Mouse (Mus musculus): ENCODE data around the gene Cacng4.

Gene Cacng4

GRCm38 (mm10) chr11:107772002-107772401 is 22.4 kb downstream of the Cacng4 start:
- DNase-seq = no peak

- DNase-seq = no peak
These were observed 26.0 kb downstream of the Cacng4 start for GRCm38 (mm10) chr11:107768361-107768760.

- DNase-seq = no peak
These were observed 27.4 kb downstream of the Cacng4 start for GRCm38 (mm10) chr11:107766932-107767331.

GRCm38 (mm10) chr11:107762688-107763460 is 31.5 kb downstream of the Cacng4 start:
- peak; percentile 31 for DNase-seq

GRCm38 (mm10) chr11:107761790-107762500 is 32.4 kb downstream of the Cacng4 start:
- no peak for DNase-seq

GRCm38 (mm10) chr11:107760001-107760400 is 34.4 kb downstream of the Cacng4 start:
- no peak for DNase-seq

GRCm38 (mm10) chr11:107759516-107759915 is 34.8 kb downstream of the Cacng4 start:
- no peak for DNase-seq

GRCm38 (mm10) chr11:107749114-107749513 is 45.2 kb downstream of the Cacng4 start:
- DNase-seq = no peak

GRCm38 (mm10) chr11:107748243-107749035 is 45.9 kb downstream of the Cacng4 start:
- no peak for DNase-seq

- DNase-seq = no peak
These were observed 51.3 kb downstream of the Cacng4 start for GRCm38 (mm10) chr11:107743100-107743499.

GRCm38 (mm10) chr11:107738418-107739099 is 55.8 kb downstream of the Cacng4 start:
- no peak for DNase-seq

- DNase-seq = no peak
These were observed 56.5 kb downstream of the Cacng4 start for GRCm38 (mm10) chr11:107737886-107738285.

GRCm38 (mm10) chr11:107734133-107734532 is 60.2 kb downstream of the Cacng4 start:
- no peak for DNase-seq

- no peak for DNase-seq
These were observed 62.9 kb downstream of the Cacng4 start for GRCm38 (mm10) chr11:107731498-107731897.

- no peak for DNase-seq
These were observed 63.4 kb downstream of the Cacng4 start for GRCm38 (mm10) chr11:107730940-107731339.

- DNase-seq = no peak
These were observed 65.2 kb downstream of the Cacng4 start for GRCm38 (mm10) chr11:107729141-107729540.

GRCm38 (mm10) chr11:107728073-107728863 is 66.1 kb downstream of the Cacng4 start:
- peak; percentile 47 for DNase-seq

- no peak for DNase-seq
These were observed 69.8 kb downstream of the Cacng4 start for GRCm38 (mm10) chr11:107724603-107725002.

- no peak for DNase-seq
These were observed 73.3 kb downstream of the Cacng4 start for GRCm38 (mm10) chr11:107721057-107721456.

GRCm38 (mm10) chr11:107720264-107721021 is 73.9 kb downstream of the Cacng4 start:
- DNase-seq = no peak

- no peak for DNase-seq
These were observed 77.9 kb downstream of the Cacng4 start, which contains the start of gene Cacng1 for GRCm38 (mm10) chr11:107716332-107716938. TSS of gene Cacng1 (minus strand) at chr11:107716522.
